Mouse (Mus musculus) cerebellum, postnatal 4 days (tissue): ENCODE results near the gene Kpna4.
A peak's percentile ranks its signal among the peaks of the same experiment; 100 is the strongest.
"Not testable (repeated sequence)": the region's sequence is repeated elsewhere in the genome, so short reads cannot be mapped to it uniquely, and the experiment has no call there.

ENCODE experiments used
- DNase-seq, 2 experiments: peaks; one replicate each; pipeline ENCODE4 v3.0.0; 2022; ENCODE audit warnings: low spot score in 2 of 2, mixed read lengths in 1 of 2

The Kpna4 gene

GRCm38 (mm10) chr3:69109079-69109478, 17.8 kb downstream of the Kpna4 start:
- no peak for DNase-seq

DNA sequence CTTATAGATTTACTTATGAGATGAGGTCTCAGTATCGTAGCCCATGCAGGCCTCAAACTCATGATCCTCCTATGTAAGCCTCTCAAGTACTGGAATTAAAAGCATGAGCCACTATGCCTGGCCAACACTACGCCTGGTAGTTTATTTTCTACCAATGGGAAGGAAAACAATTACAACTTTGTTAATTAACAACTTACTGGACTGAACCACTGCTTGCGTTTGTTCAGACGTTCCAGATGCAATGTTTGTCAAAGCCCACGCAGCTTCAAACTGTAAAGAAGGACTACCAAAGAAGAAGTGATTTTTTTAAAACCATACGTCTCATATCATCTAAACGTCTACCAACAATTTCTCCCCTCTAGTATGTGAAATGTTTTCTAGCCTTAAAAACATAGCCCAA, 32.5 kb downstream of the Kpna4 start:
- DNase-seq, result no peak

DNA sequence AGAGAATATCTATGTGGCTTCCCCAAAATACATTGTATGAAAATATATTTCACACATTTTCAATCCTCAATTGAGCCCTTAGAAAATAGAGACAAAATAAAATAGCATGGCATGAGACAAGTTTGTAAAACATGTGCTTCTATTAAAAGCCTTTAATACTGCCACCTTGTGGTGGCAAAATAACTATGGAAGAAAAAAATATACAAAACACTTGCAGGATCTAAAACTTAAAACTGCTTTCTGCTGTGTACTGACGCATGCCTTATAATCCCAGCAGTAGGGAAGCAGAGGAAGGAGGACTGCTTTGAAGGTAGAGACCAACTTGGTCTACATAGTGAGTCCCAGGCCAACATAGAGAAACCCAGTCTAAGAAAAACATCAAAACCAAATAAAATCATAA, 62.9 kb downstream of the Kpna4 start:
- DNase-seq, result no peak

DNA sequence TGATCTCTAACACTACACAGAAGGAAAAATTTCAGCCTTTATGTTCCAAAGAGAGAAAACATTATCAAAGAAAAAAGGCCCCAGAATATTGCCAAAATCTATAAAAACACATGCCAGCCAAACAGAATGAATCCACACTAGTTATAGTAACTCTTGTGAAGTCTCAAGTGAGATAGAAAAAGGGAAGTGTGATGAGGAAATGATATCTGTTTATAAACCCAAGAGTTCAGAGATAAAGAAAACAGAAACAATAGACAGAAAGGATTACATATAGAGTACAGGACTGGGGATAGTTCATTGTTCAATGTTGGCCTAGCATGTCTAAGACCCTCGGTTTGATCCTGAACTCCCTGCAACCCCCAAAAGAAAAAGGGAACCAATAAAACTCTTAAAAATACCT, 64.1 kb downstream of the Kpna4 start:
- no peak for DNase-seq

DNA sequence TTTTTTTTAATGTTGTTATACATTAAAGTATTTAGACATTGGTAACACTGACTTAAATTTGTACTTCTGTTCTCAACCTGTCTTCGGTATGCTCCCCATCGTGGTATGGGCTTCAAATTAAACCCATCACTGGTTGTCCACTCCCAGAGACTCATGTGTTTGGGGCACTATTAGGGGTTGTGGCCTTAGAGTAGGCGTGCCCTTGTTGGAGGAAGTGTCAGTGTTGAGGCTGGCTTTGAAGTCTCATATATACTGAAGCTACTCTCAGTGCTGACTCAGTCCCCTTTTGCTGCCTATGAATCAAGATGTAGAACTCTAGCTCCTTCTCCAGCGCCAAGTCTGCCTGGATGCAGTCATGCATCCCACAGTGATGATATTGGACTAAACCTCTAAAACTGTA, 66.2 kb downstream of the Kpna4 start:
- no peak for DNase-seq

DNA sequence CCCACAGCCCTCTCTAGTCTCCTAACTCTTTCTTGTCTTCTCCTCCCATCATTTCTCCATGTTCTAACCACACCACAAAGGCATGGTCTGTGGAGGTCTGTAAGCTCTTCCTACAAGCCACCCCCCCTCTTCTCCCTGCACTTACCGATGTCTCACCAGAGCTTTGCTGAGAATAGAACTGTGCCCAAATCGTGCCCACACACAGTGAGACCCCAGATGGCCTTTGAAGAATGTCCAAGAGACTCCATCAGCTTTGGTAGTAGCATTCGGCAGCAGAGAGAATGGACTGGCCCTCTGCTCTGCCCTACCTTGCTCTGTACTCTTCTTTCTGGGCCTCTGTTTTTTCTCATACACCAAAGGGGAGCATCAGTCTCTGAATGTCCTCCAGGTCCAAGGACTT, 71.0 kb downstream of the Kpna4 start:
- DNase-seq, result no peak

- DNase-seq, result no peak
Observed at GRCm38 (mm10) chr3:69054760-69055432, 72.0 kb downstream of the Kpna4 start.

DNA sequence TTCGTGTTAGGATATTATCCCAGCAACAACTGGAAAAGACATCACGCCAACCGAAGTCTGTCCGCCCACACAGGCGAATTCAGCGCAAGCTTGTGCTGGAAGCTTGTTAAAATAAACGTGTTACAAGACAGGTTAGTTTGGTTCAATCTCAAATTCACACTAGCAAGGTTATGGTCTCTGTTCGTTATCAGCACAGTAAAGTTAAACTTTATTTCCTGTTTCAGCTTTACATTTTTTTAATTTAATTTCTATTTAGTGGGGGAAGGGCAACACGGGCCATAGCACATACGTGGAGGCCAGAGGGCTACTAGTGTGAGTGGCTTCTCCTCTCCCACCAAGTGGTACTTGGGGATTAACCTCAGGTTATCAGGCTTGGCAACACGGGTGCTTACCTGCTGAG, 75.0 kb downstream of the Kpna4 start:
- DNase-seq, result no peak

DNA sequence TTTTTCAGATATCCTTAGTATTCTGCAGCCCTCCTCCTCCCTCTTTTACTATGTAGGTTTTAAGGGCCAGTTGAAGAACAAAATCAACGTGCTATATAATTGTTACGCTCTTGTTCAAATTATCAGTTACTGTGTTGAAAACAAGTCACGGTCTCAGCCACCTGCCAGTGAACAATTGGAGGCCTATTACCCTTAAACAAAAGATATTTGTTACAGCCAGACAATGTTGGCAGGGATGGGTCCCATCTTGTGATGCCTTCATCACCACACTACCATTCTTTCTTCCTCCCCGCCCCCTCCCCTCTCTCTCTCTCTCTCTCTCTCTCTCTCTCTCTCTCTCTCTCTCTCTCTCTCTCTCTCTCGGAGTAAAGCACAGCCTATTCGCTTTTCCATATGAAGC, 77.9 kb downstream of the Kpna4 start:
- DNase-seq, result no peak

DNA sequence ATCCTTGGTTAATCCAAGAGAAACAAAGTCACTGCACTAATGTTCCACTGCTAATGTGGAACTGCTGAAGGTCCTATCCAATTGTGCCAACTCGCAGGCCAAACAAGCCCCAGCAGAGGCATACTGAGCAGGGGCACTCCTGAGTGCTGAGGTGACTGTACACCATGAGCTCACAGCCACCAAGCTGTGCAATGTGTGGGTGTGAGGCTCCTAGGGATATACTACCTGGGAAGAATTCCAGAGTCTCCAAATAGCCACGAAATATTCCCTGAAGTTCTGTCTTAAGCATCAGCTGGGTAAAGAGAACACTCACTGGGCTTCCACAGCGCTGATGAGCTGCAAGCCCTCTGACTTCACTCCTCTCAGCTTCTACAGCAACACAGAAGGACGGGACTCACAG, 79.2 kb downstream of the Kpna4 start:
- DNase-seq, result no peak

GRCm38 (mm10) chr3:69046509-69046908, 80.4 kb downstream of the Kpna4 start:
- DNase-seq, result no peak

- no peak for DNase-seq
Observed at GRCm38 (mm10) chr3:69045750-69046149, 81.2 kb downstream of the Kpna4 start.

GRCm38 (mm10) chr3:69045400-69045703, 81.6 kb downstream of the Kpna4 start:
- DNase-seq, result no peak

- DNase-seq, result peak; percentile 80 to 93
Observed at GRCm38 (mm10) chr3:69044645-69045399, 82.1 kb downstream of the Kpna4 start, which contains the start of gene Trim59. TSS of gene Trim59 (minus strand) at chr3:69044755.

DNA sequence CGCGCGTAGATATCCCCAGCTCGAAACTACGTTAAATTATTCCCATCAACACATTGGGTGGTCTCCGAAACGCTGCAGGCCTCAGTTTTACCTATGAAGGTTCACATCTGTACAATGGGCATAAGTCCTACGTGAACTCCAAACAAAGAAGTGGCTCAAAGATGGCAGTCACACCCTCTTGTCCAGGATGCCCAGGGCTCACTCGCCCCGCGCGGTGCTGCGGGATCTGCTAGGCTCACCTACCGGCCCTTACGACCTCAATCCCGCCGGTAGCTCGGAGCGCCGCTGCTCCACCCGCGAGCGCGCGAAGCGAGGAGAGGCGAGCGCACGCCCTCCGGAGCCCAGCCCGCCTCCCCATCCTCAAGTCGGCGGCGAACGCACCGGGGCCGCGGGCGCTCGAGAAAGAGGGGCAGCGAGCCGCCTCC, 82.7 kb downstream of the Kpna4 start:
- no peak for DNase-seq

DNA sequence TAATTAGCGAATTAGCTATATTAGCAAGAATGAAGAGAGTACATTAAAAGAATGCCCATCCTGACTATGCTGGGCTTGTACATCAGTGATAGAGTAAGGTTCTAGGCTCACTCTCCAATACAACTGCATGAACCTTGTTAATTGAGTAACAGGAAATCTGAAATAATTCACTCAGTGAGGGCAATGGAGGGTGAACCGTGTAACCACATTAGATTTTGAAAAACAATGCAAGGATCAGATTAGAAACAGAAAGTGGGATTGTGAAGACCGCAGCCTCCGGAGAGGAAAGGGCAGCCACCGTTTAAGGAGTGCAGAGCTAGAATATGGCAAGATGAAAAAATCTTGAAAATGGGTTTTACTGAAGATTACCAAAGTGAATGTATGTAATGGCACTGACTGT, 85.6 kb downstream of the Kpna4 start:
- DNase-seq, result no peak

GRCm38 (mm10) chr3:69040105-69040504, 86.8 kb downstream of the Kpna4 start:
- no peak for DNase-seq

- no peak for DNase-seq
Observed at GRCm38 (mm10) chr3:69026133-69026783, 100.7 kb downstream of the Kpna4 start.

DNA sequence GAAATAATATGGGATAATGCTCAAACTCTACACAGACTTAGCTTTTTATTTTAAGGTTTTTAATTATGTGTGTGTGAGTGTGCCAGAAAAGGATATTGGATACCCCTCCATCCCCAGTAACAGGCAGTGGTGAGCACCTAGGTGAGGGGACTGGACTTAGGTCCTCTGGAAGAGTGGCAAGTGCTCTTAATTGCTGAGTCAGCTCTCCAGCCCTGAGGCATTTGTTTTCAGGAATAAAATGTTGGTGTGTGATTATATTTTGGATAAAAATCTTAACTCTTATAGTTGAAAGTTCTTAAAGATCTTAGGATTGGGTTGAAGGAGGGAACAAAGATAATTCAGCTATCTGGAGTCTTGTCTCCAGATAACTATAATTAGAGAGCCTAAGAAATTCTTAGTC, 106.1 kb downstream of the Kpna4 start:
- no peak for DNase-seq

DNA sequence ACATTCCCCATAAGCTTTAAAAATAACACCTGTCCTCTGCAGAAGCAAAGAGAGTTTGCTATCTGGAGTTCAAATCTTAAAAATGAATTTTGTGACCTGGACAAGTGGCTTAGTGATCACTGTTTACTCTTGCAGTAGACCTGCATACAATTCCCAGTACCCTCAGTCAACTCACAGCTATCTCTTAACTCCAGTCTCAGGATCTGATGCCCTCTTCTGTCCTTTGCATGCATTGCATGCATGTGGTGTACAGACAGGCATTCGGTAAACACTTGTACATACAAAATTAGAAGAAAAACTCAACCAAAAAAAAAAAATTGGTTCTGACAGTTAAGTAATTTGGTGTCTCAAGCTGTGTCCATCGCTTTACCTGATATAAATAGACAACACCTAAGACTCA, 106.6 kb downstream of the Kpna4 start:
- no peak for DNase-seq

- not testable (repeated sequence) for DNase-seq
Observed at GRCm38 (mm10) chr3:69018635-69019034, 108.3 kb downstream of the Kpna4 start.

DNA sequence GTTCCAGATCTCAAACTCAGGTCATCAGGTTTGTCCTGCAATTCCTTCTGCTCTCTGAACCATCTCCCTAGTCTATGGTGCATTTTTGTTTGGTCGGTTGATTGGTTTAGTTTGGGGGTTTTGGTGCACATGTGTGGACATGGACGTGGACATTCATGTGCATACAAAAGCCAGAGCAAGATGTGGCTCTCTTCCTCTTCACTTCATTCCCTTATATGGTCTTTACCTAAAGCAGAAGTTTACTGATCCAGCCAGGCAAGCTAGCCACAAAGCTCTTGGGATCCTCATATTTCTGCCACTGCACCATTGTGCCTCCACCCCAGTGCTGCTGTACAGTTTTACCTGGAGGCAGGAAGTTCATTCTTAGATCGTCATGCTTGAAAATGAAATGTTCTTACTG, 109.7 kb downstream of the Kpna4 start:
- no peak for DNase-seq
